Mouse (Mus musculus) c-Kit-positive CD71-positive TER-119-positive erythroid progenitor cells, embryonic 14.5 days (primary cell): ENCODE measurements around the gene Kcnh5.

Experiments used
- DNase-seq: peaks from one replicate; pipeline ENCODE4 v3.0.0-alpha.2; 2013; ENCODE audit warnings: low spot score

Kcnh5 gene

GRCm38 (mm10) chr12:74951124-74952115, 225.7 kb downstream of the Kcnh5 start:
- DNase-seq, result no peak

- no peak for DNase-seq
Observed at GRCm38 (mm10) chr12:74901331-74901730, 275.8 kb downstream of the Kcnh5 start.

DNA sequence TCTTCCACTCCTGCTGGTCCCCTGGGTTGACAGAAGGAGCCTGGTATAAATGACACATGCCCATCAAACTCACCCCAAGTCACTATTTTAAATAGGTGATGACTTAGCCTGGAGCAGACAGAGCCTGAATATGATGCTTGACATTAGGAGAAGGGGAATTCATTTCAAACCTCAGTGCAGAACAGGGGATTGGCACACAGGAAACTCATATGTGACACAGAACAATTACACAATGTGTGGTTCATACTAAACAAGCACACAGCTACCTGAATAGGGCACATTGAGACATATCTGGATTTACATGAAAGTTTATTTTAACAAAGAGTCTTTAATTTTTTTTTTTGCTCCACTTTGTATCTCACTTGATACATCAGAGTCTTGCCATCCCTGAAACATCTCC, 276.4 kb downstream of the Kcnh5 start:
- DNase-seq, result no peak

- DNase-seq, result no peak
Observed at GRCm38 (mm10) chr12:74899055-74899454, 278.1 kb downstream of the Kcnh5 start.

- no peak for DNase-seq
Observed at GRCm38 (mm10) chr12:74898211-74898610, 278.9 kb downstream of the Kcnh5 start.

DNA sequence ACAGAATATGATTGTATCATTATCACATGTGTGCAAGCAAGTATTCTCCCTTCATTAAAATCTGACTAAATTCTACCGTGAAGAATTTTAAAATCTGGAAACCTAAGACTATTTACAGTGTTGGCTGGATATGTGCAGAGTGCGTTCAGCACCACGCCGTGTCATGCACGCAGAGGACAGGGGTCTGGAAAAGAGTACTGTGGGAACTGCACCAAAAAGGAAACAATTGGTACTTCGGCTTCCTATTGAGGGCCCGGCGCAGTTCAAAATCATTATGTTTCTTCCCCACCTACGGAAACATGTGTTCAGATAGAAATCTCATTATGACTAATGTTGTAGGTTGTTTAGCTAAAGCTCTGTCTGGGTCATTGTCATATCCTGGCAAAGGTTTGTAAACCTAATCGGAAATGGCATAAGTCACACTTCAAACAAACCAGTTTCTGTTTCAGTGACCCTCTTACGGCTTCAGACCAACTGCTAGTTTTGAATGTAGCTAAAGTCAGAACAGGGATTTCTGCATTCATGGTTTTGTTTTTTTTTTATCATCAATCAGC, 282.2 kb downstream of the Kcnh5 start:
- no peak for DNase-seq

GRCm38 (mm10) chr12:74889419-74889818, 287.7 kb downstream of the Kcnh5 start:
- DNase-seq, result no peak

DNA sequence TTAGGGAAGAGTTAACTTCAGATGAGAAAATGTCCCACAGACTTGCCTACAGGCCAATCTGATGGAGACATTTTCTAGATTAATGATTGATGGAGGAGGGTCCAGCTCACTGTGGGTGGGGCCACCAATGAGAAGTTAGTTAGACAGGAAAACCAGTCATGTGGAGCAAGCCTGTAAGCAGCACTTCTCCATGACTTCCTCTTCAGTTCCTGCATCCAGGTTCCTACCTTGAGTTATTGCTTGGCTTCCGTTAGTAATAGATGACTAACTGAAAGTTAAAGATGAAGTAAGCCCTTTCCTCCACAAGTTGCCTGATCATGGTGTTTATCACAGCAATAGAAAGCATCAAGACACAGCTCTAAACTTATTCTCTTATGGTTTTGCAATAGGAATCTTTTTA, 290.1 kb downstream of the Kcnh5 start:
- DNase-seq, result no peak

GRCm38 (mm10) chr12:74881344-74881743, 295.8 kb downstream of the Kcnh5 start:
- DNase-seq, result no peak

DNA sequence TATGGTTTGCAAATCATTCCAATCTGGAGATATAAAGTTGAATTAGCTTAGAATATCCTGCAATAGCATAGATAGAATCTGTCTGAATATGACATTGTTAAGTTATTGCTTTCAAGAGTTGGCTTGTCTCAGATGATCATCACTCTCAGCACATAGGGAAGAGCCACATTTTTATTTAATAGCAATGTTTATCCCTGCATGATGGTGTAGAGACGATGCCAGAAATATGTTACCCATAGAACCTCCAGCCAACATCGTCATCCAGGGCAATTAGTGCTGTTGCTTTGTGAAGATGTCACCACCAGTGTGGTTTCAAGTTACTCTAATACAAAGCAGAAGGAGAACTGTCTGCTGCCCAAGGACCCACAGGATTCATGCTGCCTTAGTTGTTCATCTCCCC, 321.5 kb downstream of the Kcnh5 start:
- no peak for DNase-seq

- DNase-seq, result no peak
Observed at GRCm38 (mm10) chr12:74854263-74854662, 322.9 kb downstream of the Kcnh5 start.

DNA sequence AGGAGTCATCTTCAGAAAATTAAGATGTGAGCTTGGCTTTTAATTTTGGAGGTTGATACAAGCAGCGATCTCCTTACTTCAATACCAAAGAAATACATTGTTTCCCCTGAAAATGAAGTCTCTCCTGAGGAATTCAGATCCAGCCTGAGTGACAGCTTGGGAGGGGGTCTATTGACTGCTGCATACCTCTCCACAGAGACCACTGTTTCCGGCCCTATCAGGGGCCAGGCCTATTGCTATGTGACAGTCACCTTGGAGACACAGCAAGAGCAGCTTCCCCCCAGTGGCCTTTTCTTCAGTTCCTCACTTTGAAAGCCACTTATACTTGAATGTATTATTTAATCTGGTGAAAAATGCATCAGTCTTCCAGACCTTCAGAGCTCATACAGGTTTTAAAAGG, 326.8 kb downstream of the Kcnh5 start:
- no peak for DNase-seq

GRCm38 (mm10) chr12:74849912-74850311, 327.2 kb downstream of the Kcnh5 start:
- no peak for DNase-seq

DNA sequence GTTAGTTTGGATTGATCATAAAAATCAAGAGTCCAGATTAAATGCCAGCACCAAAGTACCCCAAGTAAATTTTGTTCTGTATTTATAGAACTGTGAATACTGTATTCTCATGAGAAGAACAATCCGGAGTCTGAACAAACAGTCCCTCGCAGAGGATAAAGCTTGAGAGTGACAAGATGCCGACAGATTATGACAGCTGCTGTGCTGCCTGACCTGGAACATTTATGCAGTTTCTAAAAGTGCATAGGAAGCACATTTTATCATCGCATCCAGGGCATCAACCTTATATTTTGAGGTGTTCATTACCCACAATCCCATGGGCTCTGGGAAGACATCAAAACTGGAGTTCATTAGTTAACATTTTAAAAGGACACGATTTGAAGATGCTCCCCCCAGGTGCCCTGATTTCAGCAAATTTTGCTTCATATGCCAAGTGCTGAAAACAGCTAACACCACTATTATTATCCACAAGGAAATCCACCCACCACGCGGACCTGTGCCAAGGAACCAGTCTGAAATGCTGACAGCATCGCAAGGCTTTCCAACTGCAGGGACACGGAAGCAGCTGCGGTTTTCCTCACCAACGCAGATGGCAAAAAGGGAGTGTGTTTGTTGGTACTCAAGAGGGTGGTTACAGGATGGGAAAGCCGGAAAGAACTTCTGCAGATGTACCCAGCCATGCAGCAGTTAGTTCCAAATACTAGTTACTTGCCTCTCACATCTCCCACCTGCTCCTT, 328.4 kb downstream of the Kcnh5 start:
- DNase-seq, result no peak
